Mouse (Mus musculus) embryonic facial prominence, embryonic 12.5 days (tissue): ENCODE measurements around the gene Cox7a1. TPM values are rescaled to one million over a fixed set of nuclear protein-coding genes. Genes with fewer than 3 reads are reported as not detected.
A peak's percentile ranks its signal among the peaks of the same experiment; 100 is the strongest.
"Not testable (repeated sequence)": the region's sequence is repeated elsewhere in the genome, so short reads cannot be mapped to it uniquely, and the experiment has no call there.

Experiments
- ATAC-seq: fragments of 200-750 bp; cut with Nextera tagmentation; 2 replicates; pipeline ENCODE4 v1.8.0; 2017; ENCODE audit not compliant: insufficient number of reproducible peaks, insufficient read depth, low FRiP score, low TSS enrichment
- H3K27ac ChIP-seq: fragments of 300-500 bp; sonication (generic); 2 replicates; pipeline ENCODE4 v1.5.1; 2016; ENCODE audit warnings: mild to moderate bottlenecking
- H3K27me3 ChIP-seq: fragments of 300-500 bp; sonication (generic); 2 replicates; pipeline ENCODE4 v1.6.1; 2016; ENCODE audit warnings: mild to moderate bottlenecking, moderate library complexity
- H3K36me3 ChIP-seq: fragments of 300-500 bp; sonication (generic); 2 replicates; pipeline ENCODE4 v1.6.1; 2016; ENCODE audit warnings: mild to moderate bottlenecking
- H3K4me1 ChIP-seq: fragments of 300-500 bp; sonication (generic); 2 replicates; pipeline ENCODE4 v1.6.1; 2016
- H3K4me2 ChIP-seq: fragments of 300-500 bp; sonication (generic); replicated peaks from 2 replicates; pipeline ENCODE4 v1.6.1; 2016; ENCODE audit warnings: mild to moderate bottlenecking, moderate library complexity
- H3K4me3 ChIP-seq: fragments of 300-500 bp; sonication (generic); 2 replicates; pipeline ENCODE4 v1.5.1; 2016; ENCODE audit warnings: mild to moderate bottlenecking
- H3K9ac ChIP-seq: fragments of 300-500 bp; sonication (generic); 2 replicates; pipeline ENCODE4 v1.6.1; 2016; ENCODE audit warnings: mild to moderate bottlenecking, moderate library complexity
- H3K9me3 ChIP-seq: fragments of 300-500 bp; sonication (generic); 2 replicates; pipeline ENCODE4 v1.6.1; 2016; ENCODE audit warnings: mild to moderate bottlenecking, moderate library complexity
- WGBS: fragments of 180-500 bp; shearing (Covaris S2); methylation state at CpG from one replicate; pipeline ENCODE4 v1.1.7; 2016; 5-methylcytosine and 5-hydroxymethylcytosine counted together
- polyA plus RNA-seq: library from polyadenylated mRNA; unstranded; fragments of >200 nt; fragmentation: Nextera tagmentation; extraction: Ambion mirVana; gene quantifications from 2 replicates; pipeline ENCODE4 v1.2.1, GENCODE M21; 2016

Gene Cox7a1
- polyA plus RNA-seq, 1 experiment from 2014 or later = 4.2 TPM

DNA sequence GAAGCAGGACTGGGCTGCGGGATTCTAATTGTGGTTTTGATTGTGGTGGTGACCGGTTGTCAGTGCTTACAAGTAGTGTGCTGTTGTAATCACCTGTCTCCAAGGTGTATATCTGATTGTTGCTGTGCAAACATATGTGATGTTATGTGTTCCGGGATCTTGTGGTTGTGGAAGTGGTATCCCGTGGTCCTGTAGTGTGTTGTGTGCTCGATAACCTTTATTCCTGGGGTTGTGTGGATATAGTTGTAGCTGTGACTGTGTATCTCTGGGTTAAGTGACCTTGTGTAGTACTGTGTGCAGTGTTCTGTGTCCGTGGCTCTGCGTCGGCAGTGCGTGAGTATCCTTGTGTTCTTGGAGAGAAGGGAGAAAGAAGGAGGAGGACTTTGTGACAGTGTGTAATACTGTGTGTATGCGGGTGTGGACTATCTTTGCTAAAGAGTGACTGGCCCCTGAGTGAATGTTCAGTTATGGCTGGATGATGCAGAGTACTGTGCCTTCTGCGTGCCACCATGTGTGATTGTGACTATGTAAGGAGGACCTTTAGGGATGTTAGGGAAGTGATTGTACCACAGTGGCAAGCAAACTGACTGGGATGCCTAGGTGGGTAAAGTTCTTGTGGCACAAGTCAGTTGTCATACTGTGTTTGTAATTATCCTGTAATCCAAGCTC is 13.5 kb upstream of the Cox7a1 start:
- ATAC-seq = no peak

DNA sequence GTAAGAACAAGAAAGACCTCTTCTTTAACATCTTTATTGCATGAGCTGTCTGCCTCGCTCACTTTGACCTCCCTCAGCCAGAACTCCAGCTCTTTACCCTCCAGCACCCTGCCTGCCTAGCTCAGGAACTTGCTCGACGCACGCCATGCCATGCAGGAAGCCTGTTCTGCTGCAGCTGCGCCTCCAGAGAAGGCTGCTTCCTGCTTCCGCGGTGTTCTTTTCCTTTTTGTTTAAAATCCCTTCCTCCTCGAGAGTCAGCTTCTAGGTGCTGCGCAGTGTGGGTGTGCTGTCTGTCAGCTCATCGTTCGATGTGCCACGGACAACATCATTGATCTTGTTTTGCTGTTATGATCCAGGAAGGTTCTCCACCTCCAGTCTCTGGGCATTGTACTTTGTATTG is 7.5 kb upstream of the Cox7a1 start:
- H3K9me3 ChIP-seq = no peaks in the 10 kb centered on the region
- ATAC-seq = no peak
- H3K36me3 ChIP-seq = peaks cover 21% of the 10 kb centered on the region
- no peak overlapping the region for H3K4me2 ChIP-seq
- H3K27me3 ChIP-seq = no peaks in the 10 kb centered on the region
- H3K27ac ChIP-seq = no peak overlapping the region
- H3K4me3 ChIP-seq = no peak overlapping the region
- 87% methylated on average over 12 of the region's 12 CpGs for WGBS
- H3K4me1 ChIP-seq = no peaks in the 10 kb centered on the region
- H3K9ac ChIP-seq = no peak overlapping the region

More for the DNA sequence above, 13.5 kb upstream of the Cox7a1 start:
- peak overlapping the region; percentile 63; the same call in 1 of the 2 replicates for H3K27ac ChIP-seq
- peaks cover 18% of the 10 kb centered on the region for H3K9me3 ChIP-seq
- H3K9ac ChIP-seq = peak overlapping the region; percentile 80
- peak overlapping the region; percentile 74 for H3K4me2 ChIP-seq
- H3K4me3 ChIP-seq = peak overlapping the region; percentile 69
- WGBS = 26% methylated on average over 11 of the region's 11 CpGs
- no peaks in the 10 kb centered on the region for H3K27me3 ChIP-seq
- peaks cover 7% of the 10 kb centered on the region for H3K4me1 ChIP-seq
- peaks cover 19% of the 10 kb centered on the region for H3K36me3 ChIP-seq

DNA sequence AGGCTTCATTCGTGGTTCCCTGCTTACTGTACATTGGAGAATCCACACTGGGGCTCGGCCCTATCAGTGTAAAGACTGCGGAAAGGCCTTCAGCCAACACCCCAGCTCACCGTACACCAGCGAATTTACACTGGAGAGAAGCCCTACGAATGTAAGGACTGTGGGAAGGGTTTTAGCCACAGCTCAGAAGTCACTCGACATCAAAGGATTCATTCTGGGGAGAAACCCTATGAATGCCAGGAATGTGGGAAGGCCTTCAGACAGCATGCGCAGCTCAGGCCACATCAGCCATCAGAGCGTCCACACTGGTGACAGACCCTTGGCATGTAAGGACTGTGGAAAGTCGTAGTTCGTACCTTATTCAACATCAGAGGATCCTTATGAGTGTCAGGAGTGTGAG is 5.7 kb upstream of the Cox7a1 start:
- Histone ChIP-seq H3K9me3 (no peaks in the 10 kb centered on the region), H3K4me2 (no peak overlapping the region), H3K4me3 (no peak overlapping the region), H3K9ac (no peak overlapping the region), H3K27me3 (no peaks in the 10 kb centered on the region), H3K27ac (no peak overlapping the region), H3K36me3 (peaks cover 21% of the 10 kb centered on the region), H3K4me1 (no peaks in the 10 kb centered on the region)
- ATAC-seq = no peak
- 82% methylated on average over 11 of the region's 11 CpGs for WGBS

- no peak for ATAC-seq
- no peak overlapping the region for H3K4me2 ChIP-seq
- H3K27ac ChIP-seq = no peak overlapping the region
- H3K4me1 ChIP-seq = peaks cover 9% of the 10 kb centered on the region
- H3K27me3 ChIP-seq = no peaks in the 10 kb centered on the region
- H3K4me3 ChIP-seq = no peak overlapping the region
- H3K36me3 ChIP-seq = peaks cover 25% of the 10 kb centered on the region
- WGBS = 6% methylated on average over 4 of the region's 4 CpGs
- H3K9ac ChIP-seq = no peak overlapping the region
- no peaks in the 10 kb centered on the region for H3K9me3 ChIP-seq
Measured at GRCm38 (mm10) chr7:30181308-30181707, 2.6 kb upstream of the Cox7a1 start.

DNA sequence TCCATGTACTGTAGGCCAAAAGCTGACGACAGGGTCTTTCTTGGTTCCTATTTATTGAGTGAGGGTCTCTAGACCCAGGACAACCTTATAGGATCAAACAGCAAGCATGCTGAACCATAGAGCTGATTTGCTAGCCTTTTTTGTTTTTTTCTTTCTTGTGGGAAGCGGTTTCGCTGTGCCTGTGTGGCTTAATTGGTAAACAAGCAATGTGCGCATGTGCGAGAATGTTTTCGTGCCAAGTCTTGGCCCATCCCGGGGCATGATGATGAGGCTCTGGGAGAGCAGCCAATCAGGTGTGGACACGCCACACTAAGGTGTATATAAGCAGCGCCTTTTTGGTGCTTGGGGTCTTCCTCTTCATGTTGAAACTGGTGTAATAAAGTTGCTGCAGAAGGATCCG is 2.0 kb upstream of the Cox7a1 start:
- not testable (repeated sequence) for H3K9ac ChIP-seq, H3K27ac ChIP-seq, ATAC-seq, H3K4me1 ChIP-seq, H3K4me3 ChIP-seq, H3K9me3 ChIP-seq, H3K27me3 ChIP-seq, H3K4me2 ChIP-seq
- 91% methylated on average over 10 of the region's 10 CpGs for WGBS
- H3K36me3 ChIP-seq = peaks cover 31% of the 10 kb centered on the region

DNA sequence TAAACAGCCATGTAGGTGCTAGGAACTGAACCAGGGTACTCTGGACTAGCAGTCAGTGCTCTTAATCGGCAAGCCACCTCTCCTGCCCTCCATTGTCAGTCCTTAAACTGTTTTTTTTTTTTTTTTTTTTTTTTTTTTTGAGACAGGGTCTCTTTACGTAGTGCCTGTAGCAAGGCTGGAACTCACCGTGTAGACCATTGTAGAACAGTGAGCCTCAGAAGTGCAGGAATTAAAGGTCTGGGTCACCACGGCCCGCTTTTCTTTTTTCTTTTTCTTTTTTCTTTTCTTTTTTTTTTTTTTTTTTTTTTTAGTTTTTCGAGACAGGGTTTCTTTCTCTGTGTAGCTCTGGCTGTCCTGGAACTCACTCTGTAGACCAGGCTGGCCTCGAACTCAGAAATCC is 755 bp upstream of the Cox7a1 start:
- H3K4me2 ChIP-seq, H3K4me3 ChIP-seq, H3K27me3 ChIP-seq, H3K27ac ChIP-seq, ATAC-seq, H3K9me3 ChIP-seq, H3K9ac ChIP-seq, H3K4me1 ChIP-seq: not testable (repeated sequence)
- H3K36me3 ChIP-seq = peaks cover 37% of the 10 kb centered on the region
- WGBS = 75% methylated on average over 7 of the region's 7 CpGs

DNA sequence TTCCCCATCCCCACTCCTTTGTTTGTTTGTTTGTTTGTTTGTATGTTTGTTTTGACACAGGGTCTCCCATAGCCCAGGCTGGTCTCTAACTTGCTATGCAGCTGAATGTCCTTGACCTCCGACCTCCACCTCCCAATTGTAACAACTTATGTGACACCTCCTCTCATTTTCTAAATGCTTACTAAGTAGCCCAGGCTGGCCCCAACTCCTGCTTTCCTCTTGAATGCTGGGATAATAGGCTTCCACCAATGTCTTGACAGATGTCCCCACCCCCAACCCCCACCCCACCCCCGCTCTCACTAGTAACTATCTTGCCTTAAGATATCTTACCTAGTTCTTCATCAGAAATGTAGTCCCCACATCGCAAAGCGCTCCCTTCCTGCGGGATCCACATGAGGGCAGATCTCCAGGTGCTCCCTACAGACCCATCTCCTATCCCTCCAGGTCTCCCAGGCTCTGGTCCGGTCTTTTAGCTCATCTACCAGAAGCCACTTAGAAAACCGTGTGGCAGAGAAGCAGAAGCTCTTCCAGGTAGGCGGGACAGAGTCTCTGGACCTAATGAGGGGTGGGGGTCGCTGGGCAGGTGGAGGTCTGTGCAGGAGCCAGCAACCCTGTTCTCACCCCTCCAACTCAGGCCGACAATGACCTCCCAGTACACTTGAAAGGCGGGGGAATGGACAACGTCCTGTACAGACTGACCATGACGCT is 851 bp downstream of the Cox7a1 start:
- H3K9ac ChIP-seq = no peak overlapping the region
- H3K27ac ChIP-seq = no peak overlapping the region
- no peak overlapping the region for H3K4me3 ChIP-seq
- no peak for ATAC-seq
- no peaks in the 10 kb centered on the region for H3K27me3 ChIP-seq
- 69% methylated on average over 13 of the region's 13 CpGs for WGBS
- peaks cover 41% of the 10 kb centered on the region for H3K36me3 ChIP-seq
- H3K4me1 ChIP-seq = peaks cover 9% of the 10 kb centered on the region
- peak overlapping the region; percentile 42; the same call in 1 of the 2 replicates for H3K4me2 ChIP-seq
- no peaks in the 10 kb centered on the region for H3K9me3 ChIP-seq

- no peaks in the 10 kb centered on the region for H3K27me3 ChIP-seq
- no peaks in the 10 kb centered on the region for H3K9me3 ChIP-seq
- no peak overlapping the region for H3K9ac ChIP-seq
- no peak overlapping the region for H3K4me3 ChIP-seq
- WGBS = 81% methylated on average over 12 of the region's 12 CpGs
- peaks cover 64% of the 10 kb centered on the region for H3K36me3 ChIP-seq
- H3K27ac ChIP-seq = no peak overlapping the region
- peaks cover 20% of the 10 kb centered on the region for H3K4me1 ChIP-seq
- no peak for ATAC-seq
- no peak overlapping the region for H3K4me2 ChIP-seq
Measured at GRCm38 (mm10) chr7:30188344-30189115, 4.6 kb downstream of the Cox7a1 start.

DNA sequence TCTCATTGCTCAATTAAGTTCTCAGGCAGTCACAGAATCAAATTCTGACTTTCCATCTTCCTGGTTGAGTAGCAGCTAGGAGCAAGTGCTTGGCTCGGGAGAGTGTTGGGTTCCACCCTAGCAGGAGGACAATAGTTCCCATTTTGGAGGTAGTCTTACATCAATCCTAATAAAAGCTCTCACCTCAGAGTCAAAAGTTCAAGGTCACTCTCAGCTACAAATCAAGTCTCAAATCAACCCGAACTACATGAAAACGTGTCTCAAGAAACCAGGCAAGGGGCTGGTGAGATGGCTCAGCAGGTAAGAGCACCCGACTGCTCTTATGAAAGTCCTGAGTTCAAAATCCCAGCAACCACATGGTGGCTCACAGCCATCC is 5.2 kb downstream of the Cox7a1 start:
- Histone ChIP-seq H3K4me1 (peaks cover 17% of the 10 kb centered on the region), H3K27me3 (no peaks in the 10 kb centered on the region), H3K9me3 (no peaks in the 10 kb centered on the region), H3K36me3 (peaks cover 64% of the 10 kb centered on the region), H3K27ac (no peak overlapping the region), H3K4me2 (no peak overlapping the region), H3K9ac (no peak overlapping the region), H3K4me3 (no peak overlapping the region)
- no peak for ATAC-seq
- WGBS = 87% methylated on average over 4 of the region's 4 CpGs

DNA sequence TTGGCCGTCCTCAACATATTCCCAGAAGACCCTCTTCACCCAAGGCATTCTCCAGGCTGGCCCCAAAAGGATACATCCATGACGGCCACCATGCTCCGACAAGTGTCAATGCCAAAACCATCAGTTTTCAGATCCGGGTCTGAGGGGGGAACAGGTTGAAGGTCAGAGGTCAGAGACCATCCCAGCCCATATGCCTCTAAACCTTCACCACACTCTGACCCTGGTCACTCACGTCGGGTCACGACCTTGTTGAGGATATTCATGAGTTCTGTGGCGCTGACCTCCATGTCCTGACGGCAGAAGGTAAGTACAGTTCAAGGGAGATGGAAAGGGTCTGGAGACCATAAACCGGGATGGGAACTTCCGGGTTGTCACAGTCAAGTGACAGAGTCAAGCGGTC is 8.1 kb downstream of the Cox7a1 start:
- peaks cover 18% of the 10 kb centered on the region for H3K4me1 ChIP-seq
- H3K27me3 ChIP-seq = no peaks in the 10 kb centered on the region
- peaks cover 48% of the 10 kb centered on the region for H3K36me3 ChIP-seq
- no peak overlapping the region for H3K9ac ChIP-seq
- H3K4me3 ChIP-seq = no peak overlapping the region; the same call in 1 of the 2 replicates
- no peak for ATAC-seq
- H3K27ac ChIP-seq = no peak overlapping the region
- no peak overlapping the region for H3K4me2 ChIP-seq
- H3K9me3 ChIP-seq = no peaks in the 10 kb centered on the region
- WGBS = 88% methylated on average over 12 of the region's 12 CpGs

DNA sequence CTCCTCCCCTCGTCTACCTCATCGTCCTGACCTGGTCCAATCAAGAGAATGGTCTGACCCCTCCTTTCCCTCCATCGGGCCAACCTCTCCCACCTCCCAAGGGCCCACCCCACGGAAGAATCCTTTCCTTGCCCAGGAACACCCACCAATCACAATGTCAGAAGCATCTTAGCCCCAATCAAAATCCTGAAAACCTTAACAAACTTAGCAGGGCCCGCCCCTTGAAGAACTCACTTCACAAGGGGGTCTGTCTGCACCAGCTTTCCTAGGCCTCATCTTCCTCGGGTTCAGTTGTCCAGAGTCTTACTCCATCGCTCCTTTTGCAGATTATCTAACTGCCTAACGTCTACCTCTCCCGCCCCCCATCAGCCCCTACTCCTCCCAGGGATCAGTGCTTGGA is 9.1 kb downstream of the Cox7a1 start:
- Histone ChIP-seq H3K9me3 (no peaks in the 10 kb centered on the region), H3K9ac (peak overlapping the region; percentile 77), H3K4me3 (peak overlapping the region; percentile 76), H3K36me3 (peaks cover 38% of the 10 kb centered on the region), H3K4me2 (peak overlapping the region; percentile 79), H3K27me3 (no peaks in the 10 kb centered on the region), H3K27ac (peak overlapping the region; percentile 87; the same call in 1 of the 2 replicates), H3K4me1 (peaks cover 22% of the 10 kb centered on the region)
- 15% methylated on average over 9 of the region's 9 CpGs for WGBS
- ATAC-seq = 0 out of 2 replicates have a peak, but pooled peaks have one; percentile 22
